Mouse (Mus musculus): Measurements from ENCODE around the gene Slc35d2.
"Not testable (repeated sequence)": the region's sequence is repeated elsewhere in the genome, so short reads cannot be mapped to it uniquely, and the experiment has no call there.

Gene Slc35d2

DNA sequence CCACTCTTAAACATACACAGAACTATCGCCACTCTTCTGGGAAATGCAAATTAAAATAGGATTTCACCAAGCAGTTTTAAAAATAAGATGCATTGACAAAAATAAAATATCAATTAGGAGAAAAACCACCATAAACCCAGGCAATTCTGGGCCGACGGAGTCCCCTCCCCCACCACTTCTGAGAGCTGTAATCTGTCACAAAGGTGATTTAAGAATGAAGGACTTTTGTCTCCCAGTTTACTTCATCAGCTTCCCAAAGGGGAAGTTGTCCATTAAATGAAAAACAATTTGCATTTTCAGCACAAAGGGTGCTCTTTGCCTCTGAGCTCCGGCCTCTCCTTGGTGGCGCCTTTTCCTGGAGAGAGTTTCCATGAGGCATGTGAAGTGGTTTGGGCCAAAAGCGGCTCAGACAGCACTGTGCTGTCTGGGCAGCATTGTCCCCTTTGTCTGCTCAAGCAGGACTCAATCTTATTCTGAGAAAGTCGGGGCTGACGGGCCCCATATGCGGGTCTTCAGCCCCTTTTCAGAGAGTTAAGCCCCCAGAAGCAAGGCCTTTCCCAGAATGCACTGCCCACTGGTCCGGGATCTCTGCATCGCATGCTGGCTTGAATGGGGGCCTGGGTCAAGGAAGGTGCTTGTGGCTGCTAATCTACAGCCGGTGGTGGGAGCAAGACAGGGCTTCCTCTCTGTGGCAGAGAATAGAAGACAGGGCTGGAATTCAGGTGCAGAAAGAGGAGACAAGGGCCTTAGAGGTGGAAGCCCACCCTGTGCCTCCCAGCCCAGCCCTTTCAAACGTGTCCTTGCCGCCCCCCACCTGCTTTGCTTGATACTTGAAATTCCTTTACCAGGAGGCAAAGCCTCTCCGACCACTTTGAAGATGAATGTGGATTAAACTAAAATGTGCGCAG is 47.9 kb downstream of the Slc35d2 start:
- in situ Hi-C loops (cut with MboI; ENCODE audit: low pct_unique_long_range_greater_than_20kb in 1 of 2, low sequenced_read_pairs in 2 of 2, unreplicated experiment in 1 of 2), result no loop called here

GRCm38 (mm10) chr13:64077591-64077990 is 51.6 kb downstream of the Slc35d2 start:
- in situ Hi-C loops (cut with MboI; ENCODE audit: low pct_unique_long_range_greater_than_20kb in 1 of 2, low sequenced_read_pairs in 2 of 2, unreplicated experiment in 1 of 2), result no loop called here

DNA sequence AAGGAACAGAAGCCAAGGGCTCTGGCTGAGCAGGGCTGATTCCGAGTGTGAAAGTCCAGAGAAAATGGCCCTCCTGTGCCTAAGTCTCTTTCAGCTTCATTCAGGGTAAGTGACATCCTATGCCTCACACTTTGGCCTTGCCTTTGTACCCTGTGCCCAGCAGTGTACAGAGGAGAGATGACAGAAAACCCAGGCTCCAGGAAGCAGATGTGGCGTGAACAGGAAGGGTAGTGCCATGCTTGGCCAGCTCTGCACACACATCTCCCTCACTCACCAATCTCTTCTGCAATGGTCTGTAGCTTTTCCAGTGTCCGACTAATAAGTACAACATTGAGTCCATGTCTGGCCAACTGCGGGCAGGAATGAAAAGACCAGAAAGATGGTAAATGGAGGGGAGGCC is 53.1 kb downstream of the Slc35d2 start:
- in situ Hi-C loops (cut with MboI; ENCODE audit: low pct_unique_long_range_greater_than_20kb in 1 of 2, low sequenced_read_pairs in 2 of 2, unreplicated experiment in 1 of 2), result no loop called here

GRCm38 (mm10) chr13:64066653-64067052 is 62.5 kb downstream of the Slc35d2 start:
- in situ Hi-C loops (cut with MboI; ENCODE audit: low pct_unique_long_range_greater_than_20kb in 1 of 2, low sequenced_read_pairs in 2 of 2, unreplicated experiment in 1 of 2), result no loop called here

DNA sequence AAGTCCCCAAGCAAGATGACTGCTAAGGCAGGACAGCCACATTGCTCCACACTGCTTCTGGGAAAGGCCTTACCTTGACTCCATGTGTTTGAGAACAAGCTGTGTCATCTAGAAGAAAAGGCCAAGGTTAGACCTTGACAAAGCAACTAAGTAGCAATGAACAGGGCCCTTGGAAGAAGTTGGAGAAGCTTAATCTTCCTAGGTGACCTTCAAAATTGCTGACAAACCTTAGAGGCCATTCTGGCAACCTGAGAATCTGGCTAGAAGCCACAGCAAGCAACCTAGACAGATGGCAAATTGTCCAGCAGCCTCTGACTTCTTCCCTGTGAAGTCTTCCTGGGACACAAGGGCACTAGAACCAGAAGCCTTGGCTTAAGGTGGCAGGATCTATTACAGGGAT is 64.9 kb downstream of the Slc35d2 start:
- in situ Hi-C loops (cut with MboI; ENCODE audit: low pct_unique_long_range_greater_than_20kb in 1 of 2, low sequenced_read_pairs in 2 of 2, unreplicated experiment in 1 of 2), result no loop called here

- in situ Hi-C loops (cut with MboI; ENCODE audit: low pct_unique_long_range_greater_than_20kb in 1 of 2, low sequenced_read_pairs in 2 of 2, unreplicated experiment in 1 of 2), result no loop called here
Measured at GRCm38 (mm10) chr13:64060935-64061506, 68.1 kb downstream of the Slc35d2 start.

- in situ Hi-C loops (cut with MboI; ENCODE audit: low pct_unique_long_range_greater_than_20kb in 1 of 2, low sequenced_read_pairs in 2 of 2, unreplicated experiment in 1 of 2), result no loop called here
Measured at GRCm38 (mm10) chr13:64053959-64054358, 75.2 kb downstream of the Slc35d2 start.

GRCm38 (mm10) chr13:64052281-64052680 is 76.9 kb downstream of the Slc35d2 start:
- in situ Hi-C loops (cut with MboI; ENCODE audit: low pct_unique_long_range_greater_than_20kb in 1 of 2, low sequenced_read_pairs in 2 of 2, unreplicated experiment in 1 of 2), result not testable (repeated sequence)

- in situ Hi-C loops (cut with MboI; ENCODE audit: low pct_unique_long_range_greater_than_20kb in 1 of 2, low sequenced_read_pairs in 2 of 2, unreplicated experiment in 1 of 2), result no loop called here
Measured at GRCm38 (mm10) chr13:64050895-64051294, 78.3 kb downstream of the Slc35d2 start.

- in situ Hi-C loops (cut with MboI; ENCODE audit: low pct_unique_long_range_greater_than_20kb in 1 of 2, low sequenced_read_pairs in 2 of 2, unreplicated experiment in 1 of 2), result loop anchor here in 1 of 2 experiments (25.0 kb wide), 1 partner anchor 537 kb away; no protein-coding TSS in a partner anchor
Measured at GRCm38 (mm10) chr13:64049535-64049934, 79.6 kb downstream of the Slc35d2 start.

- in situ Hi-C loops (cut with MboI; ENCODE audit: low pct_unique_long_range_greater_than_20kb in 1 of 2, low sequenced_read_pairs in 2 of 2, unreplicated experiment in 1 of 2), result loop anchor here in 1 of 2 experiments (25.0 kb wide), 1 partner anchor 536 kb away; no protein-coding TSS in a partner anchor
Measured at GRCm38 (mm10) chr13:64048467-64048866, 80.7 kb downstream of the Slc35d2 start.

Measured in mouse embryonic stem cell (cell line).